Mouse (Mus musculus): ENCODE results near the gene Vps26c.
"Not testable (repeated sequence)": the region's sequence is repeated elsewhere in the genome, so short reads cannot be mapped to it uniquely, and the experiment has no call there.

Gene Vps26c

DNA sequence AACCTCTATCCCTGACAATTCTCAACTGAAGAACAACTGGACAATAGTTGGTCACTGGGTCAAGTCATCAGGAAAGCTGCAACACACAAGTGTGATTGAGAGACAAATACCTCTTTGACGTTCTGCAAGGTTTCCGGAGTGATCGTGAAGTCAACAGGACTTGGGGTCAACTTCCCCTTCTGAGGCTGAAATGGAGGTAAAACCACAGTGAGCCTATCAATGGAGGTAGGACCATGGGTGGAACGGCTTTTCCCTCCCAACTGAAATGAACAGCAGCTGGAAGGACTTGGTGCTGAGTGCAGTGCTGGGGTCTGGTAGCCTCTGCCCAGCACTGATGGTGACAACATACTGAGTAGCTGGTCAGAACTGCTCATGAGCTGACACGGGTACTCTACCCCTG is 22.4 kb downstream of the Vps26c start:
- intact Hi-C loops (cut with DNase I): no loop called here

DNA sequence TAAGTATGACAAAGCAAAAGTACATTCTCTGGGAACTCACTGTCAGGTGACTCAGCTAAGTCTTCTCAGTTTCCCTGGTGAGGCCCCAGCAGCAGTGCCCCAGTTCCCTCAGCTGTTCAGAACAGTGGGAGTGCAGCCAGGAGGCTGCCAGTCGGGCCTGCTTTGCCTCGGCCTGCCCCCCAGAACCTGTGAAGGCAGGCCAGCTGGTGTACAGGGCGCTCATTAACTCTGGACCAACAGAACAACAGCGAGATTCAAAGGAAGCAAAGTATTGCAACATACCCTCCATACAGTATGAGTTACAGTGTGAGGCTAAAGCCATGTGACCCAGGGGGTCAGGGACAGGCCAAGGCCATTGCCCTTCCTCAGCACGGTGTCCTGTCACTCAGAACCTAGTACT is 28.7 kb downstream of the Vps26c start:
- intact Hi-C loops (cut with DNase I): no loop called here

DNA sequence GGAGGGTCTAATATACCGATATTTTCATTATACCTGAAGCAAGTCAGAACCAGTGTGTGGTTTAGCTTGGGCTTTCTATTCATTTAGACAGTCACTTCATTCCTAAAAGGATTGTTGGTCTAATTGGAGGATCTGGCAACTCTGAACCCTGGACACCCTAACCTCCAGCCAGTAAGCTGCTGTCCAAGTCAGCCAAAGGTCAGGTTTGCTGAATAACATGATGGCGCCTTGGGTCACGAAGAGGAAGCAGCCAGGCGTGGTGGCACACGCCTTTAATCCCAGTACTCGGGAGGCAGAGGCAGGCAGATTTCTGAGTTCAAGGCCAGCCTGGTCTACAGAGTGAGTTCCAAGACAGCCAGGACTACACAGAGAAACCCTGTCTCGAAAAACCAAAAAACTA is 29.5 kb downstream of the Vps26c start:
- intact Hi-C loops (cut with DNase I): not testable (repeated sequence)

DNA sequence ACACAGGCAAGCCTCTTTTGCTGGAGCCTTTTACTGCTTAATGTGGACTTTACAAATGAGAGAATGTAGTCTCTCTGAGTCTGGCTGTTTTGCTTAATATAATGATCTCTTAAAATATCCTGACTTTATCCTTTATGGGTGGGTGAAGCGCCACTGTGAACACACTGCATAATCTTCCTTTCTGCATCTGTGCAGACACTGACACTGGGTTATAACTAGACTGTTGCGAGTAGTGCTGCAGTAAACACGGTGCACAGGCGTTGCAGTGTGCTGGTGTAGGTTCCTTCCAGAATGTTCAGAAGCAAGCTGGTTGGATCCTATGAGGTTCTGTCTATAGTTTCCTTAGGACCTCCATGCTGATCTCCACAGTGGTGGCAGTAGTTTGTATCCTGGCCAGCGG is 37.3 kb downstream of the Vps26c start:
- intact Hi-C loops (cut with DNase I): no loop called here

DNA sequence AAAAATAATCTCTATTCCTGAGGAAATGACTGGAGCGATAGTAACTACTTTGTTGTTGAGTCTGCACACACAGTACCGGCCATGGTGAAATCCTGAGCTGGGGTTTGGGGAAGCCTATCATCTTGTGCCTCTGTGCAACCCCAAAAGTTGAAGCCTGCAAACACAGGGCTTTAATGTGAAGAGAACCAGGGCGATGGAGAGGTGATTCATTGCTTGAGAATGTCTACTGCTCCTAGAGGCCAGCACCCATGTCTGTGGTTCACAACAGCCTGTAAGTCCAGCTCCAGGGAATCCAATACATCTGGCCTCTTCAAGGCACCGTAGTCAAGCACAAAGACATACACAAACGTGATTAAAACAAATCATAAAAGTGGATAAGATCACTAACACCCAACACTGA is 39.3 kb downstream of the Vps26c start:
- intact Hi-C loops (cut with DNase I): no loop called here

DNA sequence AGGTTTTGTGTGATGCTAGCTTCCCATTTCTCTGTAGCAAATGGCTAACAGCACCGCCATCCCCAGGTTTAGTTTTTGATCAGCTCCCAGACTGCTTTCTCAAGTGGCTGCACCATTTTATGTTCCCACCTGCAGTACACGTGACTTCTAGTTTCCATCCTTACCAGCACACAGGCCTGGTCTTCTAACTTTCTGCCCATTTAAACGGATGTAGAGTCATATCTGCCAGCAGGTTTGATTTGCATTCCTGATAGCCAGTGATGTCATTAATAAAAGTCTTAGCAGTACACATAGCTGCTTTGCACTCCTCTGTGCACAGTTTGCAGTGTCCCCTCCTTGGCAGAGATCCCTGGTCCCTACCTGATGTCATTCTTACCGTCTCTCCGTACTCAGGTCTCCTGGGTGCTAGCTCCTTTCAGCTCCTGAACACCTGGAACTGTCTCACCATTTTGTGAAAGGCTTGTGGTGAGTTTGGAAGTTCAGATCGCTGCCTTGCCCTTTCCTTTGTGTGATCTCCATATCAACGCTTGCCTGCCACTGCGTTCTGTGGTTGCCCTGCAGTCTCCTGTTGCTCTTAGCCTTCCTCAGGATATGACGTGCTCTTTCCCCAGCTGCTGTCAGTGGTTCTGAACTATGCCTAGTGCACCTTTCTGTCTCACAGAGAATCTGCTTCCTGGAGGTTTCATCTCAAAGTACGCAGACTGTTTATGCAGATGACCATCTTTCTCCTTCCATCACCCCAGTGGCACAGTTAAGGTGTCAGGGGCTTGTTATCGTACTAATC is 41.7 kb downstream of the Vps26c start:
- intact Hi-C loops (cut with DNase I): no loop called here

DNA sequence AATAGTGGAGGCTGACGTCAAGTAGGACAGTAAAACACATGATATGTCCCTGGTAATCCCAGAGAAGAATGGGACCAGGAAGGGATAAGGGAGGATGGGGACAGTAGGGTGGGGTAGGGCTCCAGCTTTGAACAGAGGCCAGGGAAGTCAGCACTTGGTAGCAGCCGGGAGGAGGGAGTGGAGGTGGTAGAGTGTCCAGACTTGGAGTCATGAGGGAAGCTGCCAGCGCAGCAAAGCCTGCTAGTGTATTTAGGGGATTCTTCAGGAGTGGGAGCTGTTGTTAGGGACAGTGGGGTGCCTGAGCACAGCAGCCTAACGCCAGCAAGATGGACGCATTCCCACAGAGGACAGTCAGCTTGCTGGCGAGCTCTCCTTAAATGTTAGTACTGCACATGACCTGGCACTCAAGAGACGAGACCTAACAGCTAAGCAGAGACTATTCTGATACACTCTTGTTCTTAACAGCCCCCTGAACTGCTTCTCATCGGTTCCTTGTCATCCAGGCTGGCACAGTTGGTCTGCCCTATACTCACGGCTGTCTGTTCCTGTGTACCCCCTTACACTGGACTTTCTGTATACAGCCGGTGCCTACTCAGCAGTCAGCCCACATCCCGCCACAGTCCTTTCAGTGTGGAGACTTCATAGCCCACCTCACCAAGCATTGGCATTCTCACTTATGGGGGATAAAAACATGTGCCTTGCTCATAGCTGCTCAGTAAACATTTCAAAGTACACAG is 53.4 kb downstream of the Vps26c start:
- intact Hi-C loops (cut with DNase I): loop anchor here (5.0 kb wide), 1 partner anchor 44 kb away; no protein-coding TSS in a partner anchor

DNA sequence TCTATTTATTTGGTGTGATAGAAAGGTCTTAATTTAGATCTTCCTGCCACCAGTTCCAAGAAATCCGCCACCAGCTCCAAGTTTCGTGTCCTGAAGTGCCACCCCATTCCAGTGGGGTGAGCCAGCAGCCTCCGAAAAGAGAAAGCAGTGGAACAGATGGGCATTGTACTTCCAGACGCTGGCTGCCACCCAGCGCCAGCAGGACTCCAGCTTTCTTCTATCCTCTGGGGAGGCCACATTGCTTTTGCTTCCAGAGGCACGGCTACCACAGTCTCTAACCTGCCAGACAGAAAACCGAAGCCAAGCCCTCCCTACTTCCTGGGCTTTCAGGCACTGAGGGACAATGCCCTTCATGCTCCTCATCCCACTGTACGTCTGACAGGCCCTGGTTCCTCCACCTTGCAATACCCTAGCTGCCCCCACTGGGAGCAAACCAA is 54.1 kb downstream of the Vps26c start:
- intact Hi-C loops (cut with DNase I): loop anchor here (5.0 kb wide), 1 partner anchor 45 kb away; no protein-coding TSS in a partner anchor

DNA sequence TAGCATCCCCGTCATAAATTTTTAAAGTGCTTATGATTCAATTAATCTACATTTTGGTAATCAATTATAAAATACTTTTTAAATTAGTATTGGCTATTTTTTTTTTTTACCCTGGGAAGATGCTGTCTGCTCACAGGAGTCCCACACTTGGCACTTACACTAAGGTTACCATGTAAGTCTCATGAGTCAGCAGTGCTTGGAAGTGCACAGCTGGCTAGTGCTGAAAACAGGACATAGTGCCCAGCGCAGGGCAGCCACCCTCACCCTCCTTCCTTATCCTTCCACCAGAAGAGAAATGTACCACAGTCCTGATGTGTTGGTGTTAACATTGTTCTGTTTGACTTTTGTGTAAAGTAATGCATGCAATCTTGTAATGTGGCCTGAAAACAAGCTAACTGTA is 58.2 kb downstream of the Vps26c start:
- intact Hi-C loops (cut with DNase I): no loop called here

DNA sequence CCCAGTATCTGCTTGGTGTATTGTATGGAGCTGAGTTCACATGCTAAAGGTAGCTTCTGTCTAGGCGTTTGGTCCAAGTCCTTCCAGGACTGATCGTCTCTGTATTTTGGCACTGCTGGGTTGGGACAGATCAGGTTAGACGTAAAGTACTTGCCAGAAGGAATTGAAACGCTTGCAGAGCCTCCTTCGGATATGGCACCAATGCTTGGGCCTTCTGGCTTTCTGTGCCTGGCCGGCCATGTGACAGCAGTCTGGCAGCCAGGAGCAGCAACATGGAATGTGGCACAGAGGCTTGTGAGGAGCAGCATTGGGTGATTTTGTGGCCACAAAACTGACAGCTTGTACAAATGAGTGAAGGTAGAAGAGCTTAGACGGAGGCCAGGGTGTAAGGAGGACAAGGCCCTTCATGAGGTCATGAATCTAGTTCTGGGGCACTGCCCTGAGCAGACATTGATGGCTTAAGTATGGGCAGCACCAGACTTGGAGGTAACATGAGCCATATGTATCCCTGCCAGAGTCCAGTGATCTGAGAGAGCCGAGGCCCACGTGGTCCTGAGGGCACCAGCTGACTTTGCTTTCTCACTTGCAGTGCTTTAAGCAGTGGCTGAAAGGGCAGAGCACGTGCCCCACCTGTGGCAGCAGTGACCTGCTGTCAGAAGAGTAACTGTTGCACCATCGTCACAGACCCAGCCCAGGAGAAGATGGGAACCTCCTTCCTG is 59.1 kb downstream of the Vps26c start:
- intact Hi-C loops (cut with DNase I): no loop called here

DNA sequence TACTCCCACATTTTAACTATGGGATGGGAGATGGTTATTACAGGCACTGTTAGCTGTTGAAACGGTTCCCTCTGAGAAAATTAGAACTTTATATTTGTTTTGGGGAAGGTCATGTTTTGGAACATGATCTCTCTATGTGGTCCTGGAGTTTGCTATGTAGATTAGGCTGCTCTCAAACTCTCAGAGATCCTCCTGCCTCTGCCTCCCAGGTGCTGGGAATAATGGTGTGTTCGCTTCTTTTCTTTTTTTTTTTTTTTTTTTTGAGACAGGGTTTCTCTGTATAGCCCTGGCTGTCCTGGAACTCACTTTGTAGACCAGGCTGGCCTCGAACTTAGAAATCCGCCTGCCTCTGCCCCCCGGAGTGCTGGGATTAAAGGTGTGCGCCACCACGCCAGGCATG is 60.3 kb downstream of the Vps26c start:
- intact Hi-C loops (cut with DNase I): not testable (repeated sequence)

DNA sequence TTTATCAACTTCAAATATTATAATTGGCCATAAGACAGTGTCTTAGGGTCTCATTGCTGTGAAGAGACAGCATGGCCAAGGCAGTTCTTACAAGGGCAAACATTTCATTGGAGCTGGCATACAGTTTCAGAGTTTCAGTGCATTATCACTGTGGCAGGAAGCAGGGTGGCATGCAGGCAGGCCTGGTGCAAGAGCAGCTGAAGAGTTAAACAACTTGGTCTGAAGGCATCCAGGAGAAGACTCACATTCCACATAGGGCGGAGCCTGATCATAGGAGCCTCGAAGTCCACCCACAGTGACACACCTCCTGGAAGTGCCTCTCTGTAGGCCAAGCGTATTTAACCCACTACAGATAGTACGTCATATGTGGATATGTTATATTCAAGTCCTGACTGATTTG is 60.7 kb downstream of the Vps26c start:
- intact Hi-C loops (cut with DNase I): no loop called here

DNA sequence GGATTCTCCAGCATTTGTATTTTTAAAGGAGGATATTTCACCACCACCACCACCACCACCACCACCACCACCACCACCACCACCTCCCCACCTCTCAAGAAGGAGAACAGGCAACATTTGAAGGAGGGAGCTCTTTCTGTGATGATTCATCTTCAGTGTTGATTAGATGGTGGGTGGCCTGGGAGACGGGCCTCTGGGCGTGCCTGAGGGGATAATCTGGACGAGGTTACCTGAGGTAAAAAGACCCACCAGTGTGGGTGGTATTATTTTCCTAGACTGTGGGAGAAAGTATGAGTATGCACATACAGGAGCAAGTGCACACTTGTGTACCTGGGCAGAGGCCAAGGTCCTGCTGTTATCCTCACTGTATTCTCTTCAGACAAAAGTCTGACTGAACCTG is 62.6 kb downstream of the Vps26c start:
- intact Hi-C loops (cut with DNase I): no loop called here

DNA sequence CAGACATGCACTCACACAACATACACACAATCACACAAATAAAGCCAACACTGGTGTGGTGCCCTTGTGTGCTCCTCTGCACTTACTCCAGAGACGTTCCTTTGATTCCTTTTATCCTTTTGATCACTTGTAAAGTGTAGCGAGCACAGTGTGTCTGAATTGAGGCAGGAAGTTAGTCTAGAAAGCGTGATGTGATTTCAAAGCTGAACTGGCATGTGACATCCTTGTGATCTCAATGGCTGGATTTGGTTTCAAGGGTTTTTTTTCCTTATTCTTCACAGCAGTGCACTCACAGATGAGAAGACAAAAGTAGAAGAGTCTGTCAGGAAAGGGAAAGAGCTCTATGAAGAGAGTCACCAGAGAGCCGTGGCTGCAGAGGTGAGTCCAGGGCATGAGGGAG is 72.5 kb downstream of the Vps26c start:
- intact Hi-C loops (cut with DNase I): no loop called here

DNA sequence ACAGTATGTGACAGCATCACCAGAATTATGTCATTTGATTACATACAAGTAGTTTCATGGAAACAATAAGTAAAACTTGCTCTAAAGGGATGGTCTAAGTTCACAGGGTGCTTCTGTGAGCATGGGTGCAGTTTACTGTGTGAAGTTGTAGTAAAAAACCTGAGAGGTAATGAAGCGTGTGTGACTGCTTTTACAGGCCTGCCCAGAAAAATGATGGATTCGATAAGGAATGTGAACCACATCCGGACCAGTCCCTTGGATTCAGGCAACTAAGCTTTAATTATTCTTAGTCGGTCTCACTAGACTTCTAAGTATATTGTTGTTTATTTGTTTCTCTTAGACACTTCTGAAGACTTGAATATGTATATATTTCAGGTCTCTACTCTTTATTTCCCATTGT is 73.9 kb downstream of the Vps26c start:
- intact Hi-C loops (cut with DNase I): no loop called here

DNA sequence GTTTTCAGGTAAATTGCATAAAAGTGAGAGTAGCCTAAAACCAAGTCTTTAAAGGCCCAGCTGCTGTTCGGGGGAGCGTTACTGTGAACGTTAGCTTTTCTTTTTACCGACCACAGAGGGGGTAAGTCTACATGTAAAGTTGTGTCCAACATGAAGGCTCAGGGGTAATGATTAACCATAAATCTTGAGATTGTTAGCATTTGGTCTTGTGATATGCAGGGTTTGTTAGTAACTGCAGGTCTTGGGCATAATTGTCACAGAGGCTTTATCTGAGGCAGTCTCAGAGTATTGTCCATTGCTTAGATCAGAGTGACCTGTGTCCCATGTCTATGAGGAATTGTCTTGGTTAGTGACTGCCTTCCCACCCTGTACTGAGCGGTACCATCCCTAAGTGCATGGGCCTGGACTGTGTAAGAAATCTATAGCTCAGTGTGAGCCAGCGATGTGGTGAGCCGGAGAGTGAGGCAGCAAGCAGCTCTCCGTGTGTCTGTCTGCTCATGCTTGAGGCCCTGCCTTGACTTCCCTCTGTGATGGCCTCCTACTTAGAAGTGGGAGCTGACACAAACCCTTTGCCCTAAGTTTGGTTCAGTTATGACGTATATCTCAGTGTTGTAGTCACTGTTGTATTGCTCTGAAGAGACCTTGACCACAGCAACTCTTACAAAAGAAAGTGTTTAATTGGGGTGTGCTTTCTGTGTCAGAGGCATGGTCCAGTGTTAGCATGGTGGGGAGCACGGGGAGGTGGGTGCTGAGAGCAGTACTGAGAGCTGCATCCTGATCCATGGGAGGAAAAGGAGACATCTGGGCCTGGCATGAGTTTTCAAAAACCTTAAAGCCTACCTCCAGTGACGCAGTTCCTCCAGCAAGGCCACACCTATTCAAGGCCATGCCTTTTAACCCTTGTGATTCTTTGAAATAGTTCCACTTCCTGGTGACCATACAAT is 74.8 kb downstream of the Vps26c start:
- intact Hi-C loops (cut with DNase I): no loop called here

DNA sequence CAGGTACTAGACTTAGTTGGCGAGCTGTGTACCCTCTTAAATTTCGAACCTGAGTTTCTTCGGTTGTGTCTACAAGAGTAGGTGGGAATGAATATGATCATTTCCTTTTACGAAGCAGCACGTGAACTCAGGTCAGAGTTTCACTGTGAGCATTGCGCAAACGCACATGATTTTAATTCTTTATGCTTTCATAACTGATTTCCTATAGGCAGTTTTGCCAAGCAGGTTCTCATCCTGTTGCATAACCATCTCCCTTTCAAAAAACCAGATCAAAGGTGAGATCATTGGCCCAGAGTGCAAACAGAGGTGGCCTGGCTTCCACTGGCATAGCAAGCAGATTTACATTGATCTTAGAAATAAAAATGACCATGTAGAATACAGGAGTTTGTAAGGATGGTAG is 77.0 kb downstream of the Vps26c start:
- intact Hi-C loops (cut with DNase I): no loop called here

DNA sequence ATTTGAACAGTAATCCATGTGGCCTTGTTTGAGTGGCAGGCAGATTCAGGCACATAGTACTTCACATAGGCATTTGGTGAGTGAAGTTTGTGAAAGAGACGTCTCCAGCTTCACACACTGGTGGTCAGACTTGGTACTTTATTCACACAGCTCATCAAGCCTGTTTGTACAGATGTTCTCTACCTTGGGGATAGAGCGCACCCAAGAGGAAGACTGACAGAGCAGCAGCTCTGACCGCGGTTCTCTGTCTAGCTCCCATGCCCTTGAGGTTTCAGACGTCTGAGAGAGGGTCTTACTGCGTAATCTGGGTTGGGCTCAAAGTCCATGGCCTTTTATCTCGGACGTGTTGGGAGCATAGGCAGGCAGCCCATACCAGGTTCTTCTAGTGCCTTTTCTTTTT is 77.5 kb downstream of the Vps26c start:
- intact Hi-C loops (cut with DNase I): no loop called here

All from adrenal gland (tissue).